Mouse (Mus musculus) left cerebral cortex, postnatal 14 days (tissue): ENCODE data around the gene Atp5h. TPM values are rescaled to one million over a fixed set of nuclear protein-coding genes. Genes with fewer than 3 reads are reported as not detected.
A peak's percentile ranks its signal among the peaks of the same experiment; 100 is the strongest.
"Not testable (repeated sequence)": the region's sequence is repeated elsewhere in the genome, so short reads cannot be mapped to it uniquely, and the experiment has no call there.

Source experiments
- DNase-seq, 2 experiments: peaks; one replicate each; pipeline ENCODE4 v3.0.0; 2021 to 2022; ENCODE audit warnings: low spot score in 2 of 2, mixed read lengths in 1 of 2
- intact Hi-C: fragments of 180-260 bp; cut with DNase I; formaldehyde crosslinking; loops from one replicate; pipeline ENCODE4 v1.15.1; 2025
- total RNA-seq, 2 experiments: library from RNA; stranded (reverse); gene quantifications; 2 replicates each; pipeline ENCODE4 v1.2.3; 2021

Atp5h gene
- total RNA-seq, 2 experiments from 2014 or later: 423 to 448 TPM

DNA sequence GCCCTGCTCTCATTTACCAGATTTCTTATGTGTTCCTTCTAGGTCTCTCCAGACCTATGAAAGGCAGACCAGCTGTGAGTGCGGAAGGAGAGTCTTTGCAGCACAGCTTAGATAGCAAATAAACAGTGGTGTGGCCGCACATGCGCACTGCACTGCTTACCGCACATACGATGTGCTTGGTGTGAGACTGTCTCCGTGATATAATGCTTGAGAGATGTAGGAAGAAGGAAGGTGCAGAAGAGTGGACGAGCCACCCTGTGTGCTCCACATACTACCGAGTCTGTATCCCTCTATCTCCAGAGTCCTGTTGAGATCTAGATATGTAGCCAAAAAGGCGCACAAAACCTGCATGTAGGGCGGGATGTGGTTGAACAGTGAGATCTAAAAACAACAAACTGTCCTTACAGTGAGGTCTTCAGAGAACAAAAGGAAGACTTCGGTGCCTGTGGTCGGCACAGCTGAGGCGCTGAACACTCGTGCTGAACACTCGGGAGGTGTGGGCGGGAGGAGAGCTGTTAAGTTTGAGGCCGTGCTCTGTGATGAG is 12.8 kb downstream of the Atp5h start:
- intact Hi-C loops: no loop called here
- no peak for DNase-seq

DNA sequence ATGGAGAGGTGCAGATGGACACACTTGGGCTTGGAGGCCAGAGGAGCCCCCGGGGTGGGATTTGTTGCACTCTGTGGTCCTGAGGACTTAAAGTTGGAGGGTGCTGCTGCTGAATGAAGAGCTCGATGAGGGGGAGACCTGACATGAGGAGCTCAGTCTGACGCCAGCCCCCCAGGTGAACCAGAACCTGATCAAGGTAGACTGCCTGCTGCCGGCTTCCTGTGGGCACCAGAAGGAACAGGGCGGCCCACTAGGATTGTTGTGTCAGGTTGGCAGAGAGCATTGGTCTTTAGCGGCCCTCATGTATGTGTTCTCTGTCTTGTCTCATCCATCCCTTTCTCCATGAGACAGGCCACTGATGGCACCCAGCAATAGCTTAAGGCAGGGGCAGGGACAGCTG is 14.0 kb downstream of the Atp5h start:
- intact Hi-C loops: no loop called here
- DNase-seq: no peak

DNA sequence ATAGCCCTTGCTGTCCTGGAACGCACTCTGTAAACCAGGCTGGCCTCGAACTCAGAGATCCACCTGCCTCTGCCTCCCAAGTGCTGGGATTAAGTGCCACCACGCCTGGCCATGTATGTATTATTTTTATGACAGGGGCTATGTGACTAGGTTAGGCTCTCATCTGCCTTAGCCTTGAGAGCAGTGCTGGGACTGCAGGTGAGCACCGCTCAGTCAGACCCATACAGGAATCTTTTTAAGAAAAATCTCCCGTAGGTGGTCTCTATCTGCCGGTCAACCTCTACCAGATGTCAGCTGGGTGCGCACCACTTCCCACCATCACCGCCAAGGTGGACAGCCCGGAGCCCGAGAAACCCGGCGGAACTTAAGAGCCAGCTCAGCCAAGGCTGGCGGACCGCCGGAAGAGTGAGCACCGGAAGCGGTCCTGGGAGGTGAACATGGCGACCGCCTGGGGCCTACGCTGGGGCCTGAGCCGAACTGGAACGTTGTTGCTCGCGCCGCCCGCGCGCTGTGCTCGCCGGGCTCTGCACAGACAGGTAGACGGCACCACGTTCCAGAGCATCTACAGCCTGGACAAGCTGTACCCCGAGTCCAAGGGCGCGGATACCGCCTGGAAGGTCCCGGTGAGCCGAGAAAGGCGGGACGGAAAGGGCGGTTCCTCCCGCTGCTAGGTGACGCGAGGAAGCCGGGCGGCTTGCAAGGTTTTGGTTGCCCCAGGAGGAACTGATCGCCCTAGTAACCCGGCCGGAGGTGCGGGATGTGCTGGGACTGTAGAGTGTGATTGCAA is 16.2 kb downstream of the Atp5h start, which contains the start of gene Mrpl58:
TSS of gene Mrpl58 (plus strand) at position 415 of the 787 bp plus-strand sequence.
- DNase-seq: peak; percentile 82 to 84
- intact Hi-C loops: no loop called here

DNA sequence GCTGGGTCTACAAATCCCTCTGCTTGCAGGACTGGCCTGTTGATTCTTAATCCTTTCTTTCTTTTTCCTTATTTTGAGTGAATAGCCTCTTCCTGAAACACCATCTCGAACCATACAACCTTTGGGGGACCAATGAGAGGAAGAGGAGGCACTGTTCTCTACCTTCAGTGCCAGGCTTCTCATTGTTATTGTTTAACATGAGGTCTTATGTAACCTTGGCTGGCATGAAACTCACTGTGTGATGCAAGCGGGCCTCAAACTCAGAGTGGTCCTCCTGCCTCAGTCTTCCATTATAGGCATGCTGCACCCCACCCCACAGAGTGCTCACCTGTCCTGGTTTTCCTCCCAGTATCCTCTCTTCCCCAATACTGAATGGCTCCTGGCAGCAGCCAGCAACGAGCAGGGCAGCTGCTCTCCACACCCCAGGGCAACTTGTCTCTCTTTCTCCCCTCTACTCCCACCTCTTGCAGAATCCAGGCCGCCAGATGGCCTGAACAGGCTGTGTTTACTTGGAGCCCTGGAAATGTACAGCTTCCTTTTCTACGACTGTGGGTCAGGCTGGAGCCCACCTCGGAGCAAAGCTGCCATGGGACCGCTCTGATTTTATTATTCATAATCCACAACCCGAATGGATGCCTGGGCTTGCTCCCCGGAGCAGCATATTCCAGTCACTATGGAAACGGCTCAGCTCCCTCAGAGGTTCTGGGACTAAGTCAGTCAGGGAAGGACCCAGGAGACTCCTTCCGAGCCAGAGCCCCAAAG is 19.0 kb downstream of the Atp5h start:
- peak in 1 of 2 experiments; percentile 41 for DNase-seq
- intact Hi-C loops: no loop called here

DNA sequence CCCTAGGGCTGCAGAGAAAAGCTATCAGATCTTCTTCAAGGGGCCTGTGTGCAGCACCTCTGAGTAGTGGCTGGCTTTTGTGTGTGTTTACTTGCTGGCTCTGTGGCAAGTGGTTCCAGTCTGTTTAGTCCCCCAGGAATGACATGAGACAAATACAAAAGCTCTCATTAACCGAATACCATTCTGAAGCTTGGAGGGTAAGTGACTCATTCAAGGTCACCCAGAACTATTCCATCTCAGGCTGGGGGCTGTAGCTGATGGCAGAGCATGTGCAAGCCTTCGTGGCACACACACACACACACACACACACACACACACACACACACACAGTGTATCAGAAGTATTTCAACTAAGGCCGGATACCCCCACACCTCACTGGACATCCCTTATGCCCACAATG is 19.6 kb downstream of the Atp5h start:
- intact Hi-C loops: no loop called here
- DNase-seq: no peak

DNA sequence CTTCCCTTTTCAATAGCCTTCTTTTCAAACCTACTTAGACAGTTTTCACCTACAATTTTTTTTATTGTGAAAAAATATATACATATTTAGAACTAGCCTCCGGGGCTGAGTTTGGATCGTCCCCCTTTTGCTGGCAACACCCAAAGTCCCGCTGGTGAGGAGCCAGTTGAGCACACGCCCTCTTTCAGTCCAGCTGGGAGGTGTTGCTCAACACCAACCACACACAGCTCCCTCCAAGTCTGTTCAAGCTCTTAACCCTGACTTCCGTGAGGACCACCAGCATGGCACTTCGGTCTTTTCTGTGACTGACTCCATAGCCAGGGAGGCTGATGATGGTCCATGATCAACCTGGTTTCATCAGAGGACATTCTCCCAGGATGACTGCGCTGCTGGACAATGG is 21.7 kb downstream of the Atp5h start:
- intact Hi-C loops: no loop called here
- DNase-seq: no peak

DNA sequence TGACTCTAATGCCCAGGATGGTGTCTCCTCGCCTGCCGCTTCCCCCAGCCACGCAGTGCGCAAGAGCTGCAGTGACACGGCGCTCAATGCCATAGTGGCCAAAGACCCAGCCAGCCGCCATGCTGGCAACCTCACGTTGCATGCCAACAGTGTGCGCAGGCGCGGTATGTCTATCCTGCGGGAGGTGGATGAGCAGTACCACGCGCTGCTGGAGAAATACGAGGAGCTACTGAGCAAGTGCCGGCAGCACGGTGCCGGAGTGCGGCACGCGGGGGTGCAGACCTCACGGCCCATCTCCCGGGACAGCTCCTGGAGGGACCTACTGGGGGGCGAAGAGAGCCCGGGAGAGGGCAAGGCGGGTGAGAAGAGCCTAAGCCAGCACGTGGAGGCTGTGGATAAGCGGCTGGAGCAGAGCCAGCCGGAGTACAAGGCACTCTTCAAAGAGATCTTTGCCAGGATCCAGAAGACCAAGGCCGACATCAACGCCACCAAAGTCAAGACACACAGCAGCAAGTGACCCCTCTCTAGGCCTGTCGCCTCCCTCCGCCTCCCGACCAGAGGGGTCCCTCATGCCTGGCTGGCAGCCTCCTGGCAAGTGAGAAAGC is 25.9 kb downstream of the Atp5h start:
- DNase-seq: no peak

DNA sequence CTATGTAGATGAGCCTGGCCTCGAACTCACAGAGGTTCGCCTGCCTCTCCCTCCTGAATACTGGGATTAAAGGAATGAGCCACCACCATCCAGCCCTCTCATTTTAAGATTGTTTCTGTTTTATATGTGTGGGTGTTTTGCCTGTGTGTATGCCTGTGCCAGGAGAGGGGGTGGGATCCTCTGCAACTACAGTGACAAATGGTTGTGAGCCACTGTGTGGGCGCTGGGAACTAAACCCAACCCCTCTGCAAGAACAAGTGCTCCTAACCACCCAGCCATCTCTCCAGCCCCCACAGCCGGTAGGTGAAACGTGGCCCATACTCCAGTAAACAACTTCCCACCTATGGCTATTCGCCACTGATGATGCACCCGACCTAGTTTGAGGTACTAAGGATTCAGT is 28.4 kb downstream of the Atp5h start:
- DNase-seq: no peak
- intact Hi-C loops: no loop called here

More for the DNA sequence above, 25.9 kb downstream of the Atp5h start:
- intact Hi-C loops: no loop called here

DNA sequence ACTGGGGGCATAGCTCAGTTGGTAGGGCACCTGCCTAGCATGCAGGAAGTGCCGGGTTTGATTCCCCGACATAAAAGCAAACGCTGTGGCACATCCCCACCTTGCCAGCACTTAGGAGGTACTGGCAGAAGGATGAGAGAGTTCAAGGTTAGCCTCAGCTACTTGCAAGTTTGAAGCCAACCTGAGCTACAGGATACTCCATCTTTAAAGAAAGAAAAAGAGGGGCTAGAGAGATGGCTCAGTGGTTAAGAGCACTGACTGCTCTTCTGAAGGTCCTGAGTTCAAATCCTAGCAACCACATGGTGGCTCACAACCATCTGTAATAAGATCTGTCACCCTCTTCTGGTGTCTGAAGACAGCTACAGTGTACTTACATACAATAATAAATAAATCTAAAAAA is 32.9 kb downstream of the Atp5h start:
- DNase-seq, intact Hi-C loops: not testable (repeated sequence)

DNA sequence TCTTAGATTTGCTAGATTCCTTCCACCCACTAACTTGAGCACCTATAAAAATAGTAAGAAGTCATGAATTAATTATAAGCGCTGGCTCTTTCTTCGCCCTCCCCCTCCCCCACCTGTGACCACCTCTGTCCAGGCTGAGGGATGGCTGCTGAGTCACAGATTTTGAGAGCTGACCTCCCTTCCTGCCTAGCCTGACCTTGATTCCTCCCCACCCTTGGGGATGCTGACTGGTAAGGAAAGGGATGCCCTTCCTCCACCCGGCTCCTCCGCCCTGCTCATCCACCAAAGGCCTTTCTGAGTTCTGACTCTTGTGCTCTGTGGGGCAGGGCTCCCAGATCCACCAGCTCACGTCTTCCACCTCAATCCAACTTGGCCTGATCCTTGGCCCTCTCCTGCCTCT is 35.2 kb downstream of the Atp5h start:
- intact Hi-C loops: no loop called here
- DNase-seq: no peak

DNA sequence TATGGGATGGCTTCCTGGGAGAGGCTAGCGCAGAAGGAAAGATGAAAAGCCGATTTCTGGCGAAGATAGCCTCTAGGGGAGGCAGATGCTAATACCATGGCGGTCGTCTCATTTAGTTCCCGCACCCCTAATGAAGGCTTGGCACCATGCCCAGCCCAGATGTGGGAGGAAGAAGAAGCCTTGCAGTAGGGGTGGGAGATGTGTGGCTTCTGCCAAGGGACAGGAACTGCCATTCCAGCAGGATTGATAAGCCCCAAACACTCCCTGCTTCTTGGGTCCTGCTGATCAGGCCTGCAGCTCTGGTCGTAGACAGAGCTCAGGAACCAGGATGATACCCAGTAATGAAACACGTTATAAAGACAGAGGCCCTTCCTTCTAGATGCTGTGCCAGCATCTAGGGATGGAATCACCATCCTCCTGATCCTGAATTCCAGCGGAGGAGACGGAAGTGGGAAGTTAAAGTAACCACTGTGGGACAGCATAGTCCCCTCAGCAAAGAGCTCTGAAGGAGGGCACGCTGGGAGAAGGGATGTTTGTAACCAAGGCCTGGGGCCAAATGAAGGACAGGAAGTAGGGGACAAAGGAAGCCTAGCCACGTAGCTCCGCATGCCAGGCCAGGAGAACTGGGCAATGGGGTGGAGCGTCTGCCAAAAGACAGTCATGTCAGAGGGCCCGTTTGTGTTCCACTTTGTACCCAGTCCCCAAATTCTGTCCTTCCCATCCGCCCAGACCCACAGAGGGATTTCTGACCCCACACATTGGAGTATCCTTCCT is 35.9 kb downstream of the Atp5h start:
- intact Hi-C loops: no loop called here
- DNase-seq: peak in 1 of 2 experiments; percentile 65

DNA sequence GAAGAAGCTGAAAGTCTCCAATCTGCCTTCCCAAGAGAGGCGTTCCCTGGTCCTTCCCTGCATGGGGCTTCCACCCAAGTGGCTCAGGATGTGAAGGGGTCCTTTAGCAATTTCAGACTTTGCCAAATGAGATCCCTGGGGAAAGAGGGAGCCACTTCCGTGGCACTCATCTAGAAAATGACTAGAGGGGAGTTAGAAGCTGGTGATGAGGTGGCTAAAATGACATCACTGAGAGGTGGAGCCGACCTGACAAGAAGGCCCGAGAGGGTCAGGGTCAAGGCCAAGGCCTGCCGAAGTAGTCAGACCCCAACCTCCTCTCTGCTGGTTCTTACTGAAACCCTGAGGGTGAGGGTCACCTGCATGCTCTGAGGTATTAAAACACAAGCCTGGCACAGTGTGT is 36.9 kb downstream of the Atp5h start:
- no peak for DNase-seq
- intact Hi-C loops: no loop called here

DNA sequence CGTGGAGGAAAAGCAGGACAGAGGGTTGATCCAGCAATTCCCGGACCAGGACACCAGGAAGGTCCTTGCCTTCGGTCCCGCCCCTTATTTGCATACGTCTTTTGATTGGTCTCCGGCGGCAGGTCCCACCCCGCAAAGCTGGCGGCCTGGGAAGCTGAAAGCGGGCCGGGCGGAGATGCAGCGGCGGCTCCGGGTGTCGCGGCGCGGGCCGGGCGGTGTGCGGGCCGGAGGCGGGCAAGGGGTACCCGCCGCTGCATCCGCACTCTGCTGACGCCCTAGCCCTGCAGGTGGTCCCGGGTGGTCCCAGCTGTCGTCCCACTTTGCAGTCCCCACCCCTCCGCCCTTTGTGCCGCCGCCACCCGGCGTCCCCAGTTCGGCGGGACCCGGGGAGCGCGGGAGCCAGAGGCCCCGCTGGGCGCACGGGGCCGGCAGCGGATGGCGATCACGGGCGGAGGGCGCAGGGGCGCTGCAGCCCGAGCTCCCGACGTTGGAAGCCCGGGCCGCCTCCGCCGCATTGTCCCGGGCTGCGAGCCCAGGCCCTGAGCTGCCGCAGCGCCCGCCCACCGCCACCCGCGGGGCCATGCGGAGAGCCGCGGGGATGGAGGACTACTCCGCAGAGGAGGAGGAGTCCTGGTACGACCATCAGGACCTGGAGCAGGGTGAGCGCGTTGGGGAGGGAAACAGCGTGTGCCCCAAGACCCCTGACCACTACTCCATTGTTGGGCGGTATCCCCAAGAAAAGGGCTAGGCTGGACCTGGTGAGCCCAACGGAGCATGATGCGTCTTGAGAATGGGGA is 37.8 kb downstream of the Atp5h start, which contains the start of gene Cdr2l:
TSS of gene Cdr2l (plus strand) at position 174 of the 797 bp plus-strand sequence.
- intact Hi-C loops: no loop called here
- DNase-seq: peak; percentile 86 to 87

DNA sequence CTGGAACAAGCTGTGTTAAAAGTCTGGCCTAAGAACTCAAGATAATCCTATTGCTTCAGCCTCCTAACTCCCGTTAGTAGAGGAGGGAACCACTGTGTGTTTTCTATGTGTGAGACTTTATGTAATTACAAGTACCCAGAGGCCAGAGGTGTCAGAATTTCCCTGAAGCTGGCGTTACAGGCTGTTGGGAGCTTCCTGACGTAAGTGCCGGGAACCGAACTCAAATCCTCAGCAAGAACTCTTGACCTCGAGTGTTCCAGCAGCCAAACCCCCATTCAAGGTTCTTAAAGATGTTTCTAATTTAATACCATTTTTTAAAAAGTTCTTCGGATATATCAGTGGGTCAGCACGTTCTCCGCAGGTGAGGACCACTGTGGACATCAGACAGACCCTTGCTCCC is 38.5 kb downstream of the Atp5h start:
- intact Hi-C loops: no loop called here
- DNase-seq: no peak

DNA sequence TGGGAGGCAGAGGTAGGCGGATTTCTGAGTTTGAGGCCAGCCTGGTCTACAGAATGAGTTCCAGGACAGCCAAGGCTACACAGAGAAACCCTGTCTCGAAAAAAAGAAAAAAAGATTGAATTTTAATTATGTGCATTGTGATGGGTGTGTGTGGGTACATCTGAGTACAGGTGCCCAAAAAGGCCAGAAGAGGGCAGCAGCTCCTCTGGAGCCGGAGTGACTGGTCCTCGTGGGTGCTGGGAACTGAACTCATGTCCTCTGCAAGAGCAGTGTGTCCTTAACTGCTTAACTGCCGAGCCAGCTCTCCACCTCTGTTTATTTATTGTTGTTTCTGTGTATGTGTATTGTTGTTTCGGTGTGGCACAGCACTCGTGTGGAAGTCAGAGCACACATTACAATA is 41.9 kb downstream of the Atp5h start:
- DNase-seq: no peak
- intact Hi-C loops: no loop called here

DNA sequence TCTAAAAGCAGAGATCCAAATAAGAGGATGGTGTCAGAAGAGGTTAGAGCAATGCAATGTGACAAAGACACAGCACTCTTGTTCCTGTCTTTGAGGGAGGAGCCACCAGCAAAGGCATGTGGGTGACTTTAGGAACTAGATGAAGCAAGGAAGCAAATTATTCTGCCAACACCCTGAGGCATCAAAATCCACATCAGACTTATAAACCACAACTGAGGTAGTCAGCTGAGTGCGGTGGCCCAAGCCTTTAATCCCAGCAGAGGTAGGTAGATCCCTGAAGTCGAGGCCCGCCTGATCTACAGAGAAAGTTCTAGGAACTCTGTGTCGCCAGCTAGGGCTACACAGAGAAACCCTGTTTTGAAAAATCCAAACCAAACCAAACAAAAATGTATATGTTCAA is 42.5 kb downstream of the Atp5h start:
- no peak for DNase-seq
- intact Hi-C loops: no loop called here

DNA sequence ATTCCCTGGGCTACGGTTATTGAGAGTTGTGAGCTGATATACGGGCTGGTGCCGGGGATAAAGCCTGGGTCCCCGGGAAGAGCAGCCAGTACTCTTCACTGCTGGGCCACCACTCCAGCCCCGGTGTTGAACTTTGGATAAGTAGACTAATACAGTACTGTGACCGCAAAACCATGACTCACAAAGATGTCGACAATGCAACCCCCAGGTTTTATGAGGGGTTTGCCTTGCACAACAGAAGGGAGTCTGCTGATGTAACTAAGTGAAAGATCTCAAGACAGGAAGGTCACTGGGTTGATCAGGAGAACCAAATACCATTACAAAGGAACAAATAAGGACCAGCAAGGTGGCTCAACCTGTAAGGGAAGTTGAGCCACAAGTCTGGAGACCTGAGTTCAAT is 43.0 kb downstream of the Atp5h start:
- intact Hi-C loops: no loop called here
- DNase-seq: no peak

DNA sequence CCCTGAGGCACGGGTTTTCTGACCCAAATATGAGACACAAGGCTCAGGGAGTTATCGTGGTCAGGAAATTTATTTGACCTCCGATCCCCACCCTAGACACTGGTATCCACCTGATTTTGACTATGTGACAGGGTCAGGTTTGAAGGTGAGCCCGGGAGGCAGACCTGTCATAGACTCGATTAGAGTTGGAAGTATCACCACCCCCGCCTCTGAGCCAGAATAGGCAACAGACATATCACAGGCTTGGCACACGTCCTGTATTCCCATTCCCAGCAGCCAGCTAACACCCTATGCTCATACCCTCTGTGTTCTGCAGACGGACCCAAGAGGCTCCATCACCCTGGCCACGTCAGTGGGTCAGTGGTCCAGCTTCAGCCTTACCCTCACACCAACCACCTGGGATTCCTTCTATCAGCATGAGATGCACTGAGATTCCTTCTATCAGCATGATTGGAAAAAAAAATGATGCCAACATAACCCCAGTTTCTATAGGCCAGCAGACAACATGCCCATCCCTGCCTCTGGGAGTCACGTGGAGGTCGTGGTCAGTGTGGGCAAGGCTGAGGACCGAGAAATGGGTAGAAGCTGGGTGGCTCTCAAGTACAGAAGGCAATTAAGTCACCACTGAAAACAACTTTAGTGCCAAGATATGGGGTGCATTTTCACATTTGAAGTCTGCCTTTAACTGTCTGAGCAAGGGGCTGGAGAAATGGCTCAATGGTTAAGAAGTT is 44.9 kb downstream of the Atp5h start:
- DNase-seq: peak; percentile 47 to 65

More for the DNA sequence above, 44.9 kb downstream of the Atp5h start:
- intact Hi-C loops: no loop called here
